Mouse (Mus musculus) liver, postnatal 0 days (tissue): ENCODE data around the gene Ssh3.

Source experiments
- CTCF ChIP-seq: sonication (generic); IDR thresholded peaks from 2 replicates; pipeline ENCODE4 v1.5.1; 2016; ENCODE audit warnings: antibody characterized with exemption, low read depth
- EP300 ChIP-seq: IDR thresholded peaks from 2 replicates; pipeline ENCODE4 v1.6.1; 2016; ENCODE audit warnings: antibody characterized with exemption, low read depth, mild to moderate bottlenecking

GRCm38 (mm10) chr19:4295391-4295790, 26.4 kb upstream of the Ssh3 start:
- TF ChIP-seq CTCF = no peak
- TF ChIP-seq EP300 = no peak
